Mouse (Mus musculus) limb, embryonic 10.5 days (tissue): ENCODE measurements at regions not wholly inside any gene's neighbourhood (a gene's known extent, or its start where the extent isn't known, plus 50 kb on each side); places are given as distances from the start of the nearest gene placed in this dataset.
"Not testable (repeated sequence)": the region's sequence is repeated elsewhere in the genome, so short reads cannot be mapped to it uniquely, and the experiment has no call there.

Source experiments
- DNase-seq: peaks from one replicate; pipeline ENCODE4 v3.0.0-alpha.2; 2017; ENCODE audit warnings: low spot score
- H3K27ac ChIP-seq: fragments of 300-500 bp; sonication (generic); 2 replicates; pipeline ENCODE4 v1.5.1; 2016; ENCODE audit warnings: mild to moderate bottlenecking
- H3K27me3 ChIP-seq: fragments of 300-500 bp; sonication (generic); 2 replicates; pipeline ENCODE4 v1.6.1; 2016; ENCODE audit warnings: low read depth, mild to moderate bottlenecking; ENCODE audit not compliant: poor library complexity, severe bottlenecking
- H3K36me3 ChIP-seq: fragments of 300-500 bp; sonication (generic); 2 replicates; pipeline ENCODE4 v1.6.1; 2016; ENCODE audit warnings: mild to moderate bottlenecking, moderate library complexity
- H3K4me1 ChIP-seq: fragments of 300-500 bp; sonication (generic); 2 replicates; pipeline ENCODE4 v1.6.1; 2016
- H3K4me3 ChIP-seq: fragments of 300-500 bp; sonication (generic); 2 replicates; pipeline ENCODE4 v1.5.1; 2016; ENCODE audit warnings: mild to moderate bottlenecking, moderate library complexity
- H3K9me3 ChIP-seq: fragments of 300-500 bp; sonication (generic); replicated peaks from 2 replicates; pipeline ENCODE4 v1.6.1; 2016; ENCODE audit warnings: mild to moderate bottlenecking
- WGBS: fragments of 180-500 bp; shearing (Covaris S2); methylation state at CpG from one replicate; pipeline ENCODE4 v1.1.7; 2016; 5-methylcytosine and 5-hydroxymethylcytosine counted together

DNA sequence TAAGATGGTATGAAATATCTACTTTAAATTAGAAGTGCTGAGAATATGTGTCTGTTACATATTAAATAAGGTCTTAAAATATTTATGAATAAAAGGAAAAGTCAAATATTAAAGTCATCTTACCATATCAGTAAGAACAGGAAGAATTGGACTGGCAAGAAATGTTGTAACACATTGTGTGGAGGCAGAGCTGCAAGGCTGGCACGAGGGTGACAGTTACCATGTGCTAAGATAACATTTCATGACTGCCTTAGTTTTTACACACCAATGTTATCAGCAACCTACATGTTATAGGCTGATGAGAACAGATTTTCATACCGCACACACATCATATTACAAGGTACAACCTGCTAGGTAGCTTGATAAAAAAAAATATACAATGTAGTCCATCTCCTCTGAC is 746.2 kb upstream of the Intu start:
- Histone ChIP-seq H3K27me3 (no peaks in the 10 kb centered on the region), H3K36me3 (no peaks in the 10 kb centered on the region), H3K4me1 (no peaks in the 10 kb centered on the region), H3K9me3 (no peaks in the 10 kb centered on the region), H3K4me3 (no peak overlapping the region), H3K27ac (no peak overlapping the region)
- 94% methylated on average over 2 of the region's 2 CpGs for WGBS
- no peak for DNase-seq

DNA sequence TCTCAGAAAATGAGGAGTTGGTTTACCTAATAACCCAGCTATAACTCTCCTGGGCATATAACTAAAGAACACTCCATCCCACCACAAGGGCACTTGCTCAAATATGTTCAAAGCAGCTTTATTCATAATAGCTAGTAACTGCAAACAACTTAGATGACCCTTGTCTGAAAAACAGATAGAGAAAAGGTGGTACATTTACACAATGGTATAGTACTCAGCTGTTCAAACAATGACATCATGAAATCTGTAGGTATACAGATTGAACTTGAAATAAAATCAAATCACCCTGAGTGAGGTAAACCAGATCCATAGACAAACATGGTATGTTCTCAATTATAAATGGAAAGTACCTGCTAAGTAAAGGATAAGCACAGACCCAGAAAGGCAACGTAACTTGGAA is 721.5 kb upstream of the Intu start:
- Histone ChIP-seq H3K27me3 (no peaks in the 10 kb centered on the region), H3K9me3 (no peaks in the 10 kb centered on the region), H3K4me3 (no peak overlapping the region), H3K4me1 (no peaks in the 10 kb centered on the region), H3K36me3 (no peaks in the 10 kb centered on the region), H3K27ac (no peak overlapping the region)
- DNase-seq = no peak
- WGBS = 94% methylated on average over 1 of the region's 1 CpGs

DNA sequence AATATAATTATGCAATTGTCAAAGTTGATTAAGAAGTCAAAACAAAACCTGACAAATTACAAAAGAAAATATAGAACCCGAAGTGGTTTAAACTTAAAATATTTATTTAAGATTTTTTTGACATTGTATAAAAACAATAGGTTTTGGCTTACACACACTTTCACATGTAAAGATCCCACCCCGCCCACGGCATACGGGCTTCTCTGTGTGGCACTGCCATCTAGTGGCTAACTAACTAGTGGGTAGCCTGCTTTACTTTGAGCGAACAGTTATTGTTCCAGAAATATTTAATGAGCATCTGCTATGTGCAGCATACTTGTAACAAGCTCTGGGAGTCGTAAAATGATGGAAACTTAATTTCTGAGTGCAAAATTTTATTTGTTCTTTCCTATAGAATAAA is 716.3 kb upstream of the Intu start:
- no peaks in the 10 kb centered on the region for H3K36me3 ChIP-seq
- H3K4me1 ChIP-seq = no peaks in the 10 kb centered on the region; the same call in 1 of the 2 replicates
- H3K27me3 ChIP-seq = no peaks in the 10 kb centered on the region
- H3K9me3 ChIP-seq = no peaks in the 10 kb centered on the region
- H3K4me3 ChIP-seq = no peak overlapping the region
- no peak overlapping the region for H3K27ac ChIP-seq
- DNase-seq = peak; percentile 69
- WGBS = 26% methylated on average over 6 of the region's 6 CpGs

DNA sequence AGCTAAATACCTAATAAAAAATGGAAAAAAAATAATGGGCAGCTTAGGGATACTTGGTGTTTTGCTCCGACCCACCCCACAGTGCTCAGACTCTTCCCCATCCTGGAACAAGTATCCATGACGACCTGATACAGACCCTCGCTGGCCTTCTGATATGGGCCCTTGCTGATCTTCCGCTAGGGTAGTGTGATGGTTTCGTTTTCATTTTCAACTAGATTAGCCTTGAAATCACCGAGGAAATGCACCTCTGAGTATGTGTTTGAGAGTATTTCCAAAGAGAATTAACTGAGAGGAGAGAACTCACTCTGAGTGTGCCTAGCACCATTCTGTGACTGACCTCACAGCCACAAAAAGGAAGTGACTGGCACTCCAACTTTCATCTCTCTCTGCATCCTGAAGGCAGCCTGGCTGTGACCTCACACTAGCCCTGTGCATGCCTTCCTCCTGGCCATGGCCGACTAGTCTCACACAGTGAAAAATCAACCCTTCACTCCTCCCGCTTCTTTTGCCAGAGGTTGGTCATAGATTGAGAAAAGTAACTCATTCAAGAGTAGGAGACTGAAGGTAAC is 700.5 kb upstream of the Intu start:
- no peak for DNase-seq
- no peak overlapping the region for H3K4me3 ChIP-seq
- H3K27ac ChIP-seq = no peak overlapping the region
- no peaks in the 10 kb centered on the region for H3K36me3 ChIP-seq
- H3K4me1 ChIP-seq = no peaks in the 10 kb centered on the region
- no peaks in the 10 kb centered on the region for H3K9me3 ChIP-seq
- 93% methylated on average over 8 of the region's 8 CpGs for WGBS
- H3K27me3 ChIP-seq = no peaks in the 10 kb centered on the region

DNA sequence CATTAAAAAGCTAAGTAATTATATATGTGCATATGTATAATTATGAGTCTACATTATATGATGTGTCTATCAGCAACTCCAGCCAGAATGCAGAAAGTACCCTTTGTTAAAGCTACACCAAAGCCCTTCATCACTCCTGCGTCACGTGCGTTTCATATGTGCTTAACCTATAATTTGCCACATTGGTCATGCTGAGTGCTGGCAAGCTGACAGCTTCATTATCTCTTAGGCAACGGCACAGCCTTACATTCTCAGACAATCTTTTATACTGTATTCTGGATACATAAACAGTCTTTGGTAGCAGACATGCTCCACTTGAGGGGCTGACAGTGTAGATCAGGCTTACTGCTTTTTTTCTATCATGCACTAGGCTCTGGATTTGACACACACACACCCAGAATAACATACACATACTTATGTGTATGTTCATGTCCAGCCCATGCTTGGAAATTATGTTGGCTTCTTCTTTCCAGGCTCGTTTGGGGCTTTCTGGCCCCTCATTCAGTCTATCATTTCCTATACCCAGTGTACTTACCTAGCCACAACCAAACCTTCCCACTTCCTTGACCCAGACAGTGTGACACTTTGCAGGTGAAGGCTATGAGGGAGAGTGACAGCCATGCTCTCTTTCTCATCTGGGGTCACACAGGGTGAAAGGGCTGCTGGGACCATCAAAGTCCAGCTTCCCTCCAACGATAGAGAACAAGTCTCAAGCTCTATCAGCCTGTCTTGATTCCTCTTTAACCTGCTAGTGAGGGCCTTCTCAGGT is 692.5 kb upstream of the Intu start:
- Histone ChIP-seq H3K27me3 (no peaks in the 10 kb centered on the region), H3K36me3 (no peaks in the 10 kb centered on the region), H3K4me1 (no peaks in the 10 kb centered on the region), H3K27ac (no peak overlapping the region), H3K4me3 (no peak overlapping the region), H3K9me3 (no peaks in the 10 kb centered on the region)
- no peak for DNase-seq
- 82% methylated on average over 6 of the region's 6 CpGs for WGBS

DNA sequence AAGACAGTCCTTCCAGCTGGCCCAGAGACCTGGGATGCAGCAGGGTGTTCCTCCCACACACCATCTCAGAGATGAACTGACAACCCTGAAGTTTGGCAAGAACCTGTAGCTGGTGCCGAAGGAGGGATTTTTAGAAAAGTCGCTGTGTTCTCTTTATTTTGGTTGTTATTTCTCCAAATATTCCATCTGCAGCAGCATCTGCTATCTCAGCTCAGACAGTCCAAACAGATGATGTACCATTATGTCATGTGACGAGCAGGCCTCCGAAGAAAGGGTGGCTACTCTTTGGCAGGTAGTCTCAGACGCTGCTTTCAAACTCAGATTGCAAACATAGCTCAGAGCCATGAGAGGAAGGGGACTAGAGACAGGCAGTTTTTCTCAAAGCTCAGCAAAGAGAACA is 690.1 kb upstream of the Intu start:
- no peak overlapping the region for H3K27ac ChIP-seq
- WGBS = 95% methylated on average over 5 of the region's 5 CpGs
- no peaks in the 10 kb centered on the region for H3K4me1 ChIP-seq
- no peaks in the 10 kb centered on the region for H3K36me3 ChIP-seq
- no peak for DNase-seq
- H3K9me3 ChIP-seq = no peaks in the 10 kb centered on the region
- H3K4me3 ChIP-seq = no peak overlapping the region
- H3K27me3 ChIP-seq = no peaks in the 10 kb centered on the region

DNA sequence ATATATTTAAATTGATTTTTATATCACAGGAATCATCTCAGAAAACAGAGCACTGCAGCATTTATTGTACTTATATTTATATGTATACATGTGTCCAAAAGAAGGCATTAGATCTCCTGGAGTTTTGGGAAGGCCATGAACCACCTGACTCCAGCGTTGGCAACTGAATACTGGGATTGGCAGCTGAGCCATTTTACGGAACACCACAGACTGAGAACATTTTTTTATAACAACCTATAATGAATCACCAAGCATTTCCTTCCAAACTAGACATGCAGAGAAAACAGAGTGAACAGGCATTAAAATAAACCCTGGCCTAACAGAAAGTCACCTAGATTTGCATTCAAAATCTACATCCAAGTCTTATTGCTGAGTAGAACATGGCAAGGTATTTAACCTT is 686.0 kb upstream of the Intu start:
- WGBS = 96% methylated on average over 2 of the region's 2 CpGs
- no peaks in the 10 kb centered on the region for H3K4me1 ChIP-seq
- DNase-seq = no peak

DNA sequence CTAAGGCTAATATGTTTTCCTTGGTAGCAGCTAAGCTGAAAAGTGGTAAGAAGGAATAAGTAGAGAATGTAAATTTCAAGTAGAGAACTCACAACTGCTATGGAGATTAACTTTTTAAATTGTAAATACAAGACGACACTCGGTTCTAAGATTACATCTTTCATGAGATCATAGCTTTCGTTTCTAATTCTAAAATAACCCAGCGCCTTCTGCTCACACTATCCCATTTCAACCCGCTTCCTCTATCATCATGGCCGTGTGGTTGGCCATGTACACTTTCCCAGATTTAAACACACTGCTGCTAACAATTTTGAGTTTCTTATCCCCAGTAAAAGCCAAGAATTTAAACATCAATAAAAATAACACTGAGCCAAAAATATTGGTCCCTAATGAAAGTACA is 682.3 kb upstream of the Intu start:
- H3K27ac ChIP-seq = no peak overlapping the region
- no peaks in the 10 kb centered on the region for H3K27me3 ChIP-seq
- H3K9me3 ChIP-seq = no peaks in the 10 kb centered on the region
- H3K4me3 ChIP-seq = no peak overlapping the region
- 96% methylated on average over 6 of the region's 6 CpGs for WGBS
- no peaks in the 10 kb centered on the region for H3K36me3 ChIP-seq
- no peak for DNase-seq
- H3K4me1 ChIP-seq = no peaks in the 10 kb centered on the region

More for the DNA sequence above, 686.0 kb upstream of the Intu start:
- H3K36me3 ChIP-seq = no peaks in the 10 kb centered on the region
- H3K9me3 ChIP-seq = no peaks in the 10 kb centered on the region
- H3K27ac ChIP-seq = no peak overlapping the region
- H3K27me3 ChIP-seq = no peaks in the 10 kb centered on the region
- H3K4me3 ChIP-seq = no peak overlapping the region

DNA sequence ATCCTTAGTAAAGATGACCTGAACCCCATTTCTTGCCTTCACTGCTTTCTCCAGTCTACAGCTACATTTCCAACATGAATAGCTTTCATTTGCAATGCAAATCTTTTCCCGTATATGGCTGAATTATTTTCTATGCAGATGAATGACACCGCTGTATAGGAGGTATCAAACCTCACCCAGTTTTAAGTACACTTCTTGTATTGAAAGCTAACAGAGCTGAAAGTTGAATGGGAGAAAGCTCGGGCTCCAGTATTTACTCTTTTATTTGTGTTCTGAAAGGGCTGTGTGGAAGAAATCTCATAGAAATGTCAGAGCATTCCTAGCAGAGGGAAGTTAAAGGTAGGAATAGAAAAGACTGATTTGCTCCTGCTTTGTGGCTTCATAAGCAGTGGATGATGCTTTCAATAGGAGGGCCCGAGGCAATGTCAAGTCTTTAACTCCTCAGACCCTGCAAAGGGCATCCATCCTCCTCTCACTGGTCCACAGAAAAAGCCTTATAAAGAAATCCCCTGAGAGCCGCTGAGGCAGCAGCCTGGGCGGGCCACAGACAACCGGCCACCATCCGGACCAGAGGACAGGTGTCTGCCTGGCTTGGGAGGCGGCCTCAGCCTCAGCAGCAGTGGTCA is 673.8 kb upstream of the Intu start:
- Histone ChIP-seq H3K27me3 (no peaks in the 10 kb centered on the region), H3K4me1 (no peaks in the 10 kb centered on the region), H3K27ac (no peak overlapping the region), H3K9me3 (no peaks in the 10 kb centered on the region), H3K36me3 (no peaks in the 10 kb centered on the region), H3K4me3 (no peak overlapping the region)
- WGBS = 93% methylated on average over 9 of the region's 9 CpGs
- no peak for DNase-seq

DNA sequence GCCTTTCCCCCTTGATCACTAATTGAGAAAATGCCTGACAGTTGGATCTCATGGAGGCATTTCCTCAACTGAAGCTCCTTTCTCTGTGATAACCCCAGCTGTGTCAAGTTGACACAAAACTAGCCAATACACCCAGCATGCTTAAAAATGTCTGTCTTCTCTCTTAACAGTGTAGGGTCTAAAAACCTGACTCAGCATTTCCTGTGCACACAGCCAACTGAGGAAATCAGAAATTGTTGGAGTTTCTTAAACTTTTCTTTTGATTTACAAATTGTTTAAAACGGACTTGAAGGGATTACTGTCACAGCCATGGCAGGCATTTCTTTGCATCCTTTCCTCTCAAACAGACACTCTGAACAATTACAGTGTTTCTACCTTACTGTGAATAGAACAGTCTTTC is 655.0 kb upstream of the Intu start:
- H3K27me3 ChIP-seq, H3K4me3 ChIP-seq, H3K27ac ChIP-seq, DNase-seq, H3K4me1 ChIP-seq, H3K36me3 ChIP-seq, H3K9me3 ChIP-seq: not testable (repeated sequence)
- WGBS = 83% methylated on average over 1 of the region's 1 CpGs

DNA sequence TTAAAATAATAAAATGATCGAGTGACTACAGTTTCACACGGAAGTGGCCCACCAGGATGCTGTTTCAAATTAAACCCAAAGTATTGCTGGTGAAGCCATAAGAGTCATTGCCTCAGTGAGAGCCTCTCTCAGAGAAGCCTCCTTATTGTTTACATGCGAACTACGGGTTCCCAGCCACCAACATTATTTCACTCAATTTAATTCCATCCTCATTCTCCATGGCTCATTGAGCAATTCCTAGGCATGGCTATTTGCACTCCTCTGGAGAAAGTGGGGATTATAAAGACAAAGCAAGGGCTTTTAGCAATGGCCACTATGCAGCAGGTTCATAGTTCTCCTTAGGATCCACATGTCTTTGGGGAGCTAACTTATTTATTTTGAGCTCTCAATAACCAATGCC is 646.7 kb upstream of the Intu start:
- 90% methylated on average over 4 of the region's 4 CpGs for WGBS
- no peaks in the 10 kb centered on the region for H3K9me3 ChIP-seq
- no peak for DNase-seq
- H3K27me3 ChIP-seq = no peaks in the 10 kb centered on the region
- H3K36me3 ChIP-seq = no peaks in the 10 kb centered on the region
- H3K27ac ChIP-seq = no peak overlapping the region
- H3K4me1 ChIP-seq = no peaks in the 10 kb centered on the region
- H3K4me3 ChIP-seq = no peak overlapping the region

DNA sequence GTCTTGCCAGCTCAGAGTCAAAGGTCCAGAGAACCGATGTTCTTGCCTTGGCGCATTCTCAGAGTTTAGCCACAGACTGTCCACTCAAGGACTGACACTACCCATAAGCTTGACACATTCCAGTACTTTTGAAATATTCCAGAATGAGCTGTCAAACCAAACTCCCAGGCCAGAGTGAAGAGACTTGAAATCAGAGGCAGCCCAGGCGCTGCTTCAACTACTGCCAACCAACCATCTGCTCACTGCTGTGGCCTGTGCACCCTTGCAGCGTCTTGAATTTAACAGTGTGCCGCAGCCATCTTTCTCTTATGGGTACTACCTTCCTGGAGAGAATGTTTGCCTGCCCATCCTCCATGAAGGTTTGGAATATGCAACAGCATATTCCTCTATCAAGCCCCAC is 642.7 kb upstream of the Intu start:
- H3K4me1 ChIP-seq = 0 out of 2 replicates have a peak, but pooled peaks cover 15% of the 10 kb centered on the region
- H3K9me3 ChIP-seq = no peaks in the 10 kb centered on the region
- H3K27me3 ChIP-seq = 0 out of 2 replicates have a peak, but pooled peaks cover 5% of the 10 kb centered on the region
- WGBS = 84% methylated on average over 5 of the region's 5 CpGs
- no peaks in the 10 kb centered on the region for H3K36me3 ChIP-seq
- H3K27ac ChIP-seq = no peak overlapping the region
- H3K4me3 ChIP-seq = no peak overlapping the region
- DNase-seq = no peak

DNA sequence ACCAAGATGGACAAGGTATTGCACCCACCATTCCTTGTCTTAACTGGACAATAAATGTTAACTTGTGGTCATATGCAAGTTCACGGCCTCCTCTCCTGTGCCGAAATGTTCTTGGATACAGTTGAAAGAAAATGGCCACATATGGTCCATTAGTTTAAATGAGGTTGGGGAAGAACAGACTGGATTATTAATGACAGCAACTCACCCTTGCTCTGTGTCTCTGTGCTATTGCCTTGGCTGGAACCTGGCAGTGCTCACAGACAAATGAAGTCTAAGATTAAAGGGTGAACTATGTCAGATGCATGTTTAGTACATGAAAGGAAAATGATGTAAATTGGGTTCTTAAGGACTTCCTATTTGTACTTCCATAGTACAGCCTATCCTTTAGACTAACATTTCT is 641.9 kb upstream of the Intu start:
- Histone ChIP-seq H3K9me3 (no peaks in the 10 kb centered on the region), H3K27ac (no peak overlapping the region), H3K36me3 (no peaks in the 10 kb centered on the region), H3K27me3 (0 out of 2 replicates have a peak, but pooled peaks cover 5% of the 10 kb centered on the region), H3K4me1 (0 out of 2 replicates have a peak, but pooled peaks cover 16% of the 10 kb centered on the region), H3K4me3 (no peak overlapping the region)
- no peak for DNase-seq
- 70% methylated on average over 2 of the region's 2 CpGs for WGBS
